Mouse (Mus musculus): Measurements from ENCODE around the gene Ifna7.
"Not testable (repeated sequence)": the region's sequence is repeated elsewhere in the genome, so short reads cannot be mapped to it uniquely, and the experiment has no call there.

Gene Ifna7

GRCm38 (mm10) chr4:88815928-88816327, at the start of gene Ifna7:
TSS of gene Ifna7 (plus strand) at chr4:88816228.
- no peak for DNase-seq (ENCODE audit: extremely low read depth, low read depth, low spot score)

- not testable (repeated sequence) for DNase-seq (ENCODE audit: extremely low read depth, low read depth, low spot score)
Observed at GRCm38 (mm10) chr4:88773534-88773933, 42.5 kb upstream of the Ifna7 start, which contains the start of gene Gm13290. TSS of gene Gm13290 (plus strand) at chr4:88773834.

- not testable (repeated sequence) for DNase-seq (ENCODE audit: extremely low read depth, low read depth, low spot score)
Observed at GRCm38 (mm10) chr4:88776622-88777021, 39.4 kb upstream of the Ifna7 start, which contains the start of gene Gm13289. TSS of gene Gm13289 (plus strand) at chr4:88776922.

GRCm38 (mm10) chr4:88779550-88779949, 36.5 kb upstream of the Ifna7 start, which contains the start of gene Gm13272:
TSS of gene Gm13272 (plus strand) at chr4:88779850.
- not testable (repeated sequence) for DNase-seq (ENCODE audit: extremely low read depth, low read depth, low spot score)

GRCm38 (mm10) chr4:88780320-88780719, 35.7 kb upstream of the Ifna7 start:
- not testable (repeated sequence) for DNase-seq (ENCODE audit: extremely low read depth, low read depth, low spot score)

- DNase-seq (ENCODE audit: extremely low read depth, low read depth, low spot score): not testable (repeated sequence)
Observed at GRCm38 (mm10) chr4:88781831-88782230, 34.2 kb upstream of the Ifna7 start, which contains the start of gene Ifnz. TSS of gene Ifnz (plus strand) at chr4:88782131.

- DNase-seq (ENCODE audit: extremely low read depth, low read depth, low spot score): not testable (repeated sequence)
Observed at GRCm38 (mm10) chr4:88782335-88782734, 33.7 kb upstream of the Ifna7 start.

- not testable (repeated sequence) for DNase-seq (ENCODE audit: extremely low read depth, low read depth, low spot score)
Observed at GRCm38 (mm10) chr4:88785409-88785808, 30.6 kb upstream of the Ifna7 start, which contains the start of gene Gm13276. TSS of gene Gm13276 (plus strand) at chr4:88785709.

GRCm38 (mm10) chr4:88788402-88788801, 27.6 kb upstream of the Ifna7 start, which contains the start of gene Gm13277:
TSS of gene Gm13277 (plus strand) at chr4:88788632.
- DNase-seq (ENCODE audit: extremely low read depth, low read depth, low spot score): not testable (repeated sequence)

- not testable (repeated sequence) for DNase-seq (ENCODE audit: extremely low read depth, low read depth, low spot score)
Observed at GRCm38 (mm10) chr4:88791250-88791649, 24.8 kb upstream of the Ifna7 start, which contains the start of gene Gm13278. TSS of gene Gm13278 (plus strand) at chr4:88791550.

GRCm38 (mm10) chr4:88793936-88794675, 21.9 kb upstream of the Ifna7 start, which contains the start of gene Gm13275:
TSS of gene Gm13275 (plus strand) at chr4:88794487.
- not testable (repeated sequence) for DNase-seq (ENCODE audit: extremely low read depth, low read depth, low spot score)

- not testable (repeated sequence) for DNase-seq (ENCODE audit: extremely low read depth, low read depth, low spot score)
Observed at GRCm38 (mm10) chr4:88797097-88797496, 18.9 kb upstream of the Ifna7 start, which contains the start of gene Gm13279. TSS of gene Gm13279 (plus strand) at chr4:88797397.

- DNase-seq (ENCODE audit: extremely low read depth, low read depth, low spot score): not testable (repeated sequence)
Observed at GRCm38 (mm10) chr4:88799365-88799764, 16.7 kb upstream of the Ifna7 start, which contains the start of gene Gm13285. TSS of gene Gm13285 (plus strand) at chr4:88799665.

- not testable (repeated sequence) for DNase-seq (ENCODE audit: extremely low read depth, low read depth, low spot score)
Observed at GRCm38 (mm10) chr4:88802954-88803353, 13.1 kb upstream of the Ifna7 start, which contains the start of gene Gm13287. TSS of gene Gm13287 (plus strand) at chr4:88803254.

- not testable (repeated sequence) for DNase-seq (ENCODE audit: extremely low read depth, low read depth, low spot score)
Observed at GRCm38 (mm10) chr4:88805231-88805630, 10.8 kb upstream of the Ifna7 start, which contains the start of gene Gm13288. TSS of gene Gm13288 (plus strand) at chr4:88805531.

GRCm38 (mm10) chr4:88805761-88806160, 10.3 kb upstream of the Ifna7 start:
- not testable (repeated sequence) for DNase-seq (ENCODE audit: extremely low read depth, low read depth, low spot score)

- DNase-seq (ENCODE audit: extremely low read depth, low read depth, low spot score): no peak
Observed at GRCm38 (mm10) chr4:88819659-88820058, 3.6 kb downstream of the Ifna7 start, which contains the start of gene Ifna11. TSS of gene Ifna11 (plus strand) at chr4:88819959.

GRCm38 (mm10) chr4:88822995-88823394, 7.0 kb downstream of the Ifna7 start:
- DNase-seq (ENCODE audit: extremely low read depth, low read depth, low spot score): no peak

GRCm38 (mm10) chr4:88827116-88827515, 11.1 kb downstream of the Ifna7 start, which contains the start of gene Ifna6:
TSS of gene Ifna6 (plus strand) at chr4:88827416.
- not testable (repeated sequence) for DNase-seq (ENCODE audit: extremely low read depth, low read depth, low spot score)

- DNase-seq (ENCODE audit: extremely low read depth, low read depth, low spot score): no peak
Observed at GRCm38 (mm10) chr4:88830523-88830922, 14.5 kb downstream of the Ifna7 start.

GRCm38 (mm10) chr4:88835225-88835624, 19.2 kb downstream of the Ifna7 start, which contains the start of gene Ifna5:
TSS of gene Ifna5 (plus strand) at chr4:88835525.
- DNase-seq (ENCODE audit: extremely low read depth, low read depth, low spot score): not testable (repeated sequence)
